Mouse (Mus musculus): ENCODE measurements at regions not wholly inside any gene's neighbourhood (a gene's known extent, or its start where the extent isn't known, plus 50 kb on each side); places are given as distances from the start of the nearest gene placed in this dataset.

- TF ChIP-seq CTCF (IDR thresholded peaks at IDR 0.05; ENCODE audit: low read depth, low read length): no peak
- no peak for TF ChIP-seq TAL1 (conservative IDR thresholded peaks at IDR 0.05; ENCODE audit: low read depth, low read length)
These were observed 56.8 kb upstream of the Ddhd1 start for GRCm38 (mm10) chr14:45714786-45715185.

All from G1E (cell line).